Mouse (Mus musculus): Measurements from ENCODE around the gene Rxra. TPM values are rescaled to one million over a fixed set of nuclear protein-coding genes. Genes with fewer than 3 reads are reported as not detected.

Gene Rxra
- total RNA-seq, 2 experiments from 2014 or later, result 48.4 to 53.6 TPM

- intact Hi-C loops (cut with DNase I; ENCODE audit: low total_unique reads), result no loop called here
- DNase-seq, result no peak
These were observed 75.6 kb downstream of the Rxra start for GRCm38 (mm10) chr2:27751803-27752202.

GRCm38 (mm10) chr2:27754094-27754493, 77.9 kb downstream of the Rxra start:
- intact Hi-C loops (cut with DNase I; ENCODE audit: low total_unique reads), result no loop called here
- DNase-seq, result no peak

GRCm38 (mm10) chr2:27755986-27756641, 79.9 kb downstream of the Rxra start:
- DNase-seq, result no peak
- intact Hi-C loops (cut with DNase I; ENCODE audit: low total_unique reads), result no loop called here

GRCm38 (mm10) chr2:27758414-27759301, 82.4 kb downstream of the Rxra start:
- intact Hi-C loops (cut with DNase I; ENCODE audit: low total_unique reads), result no loop called here
- peak; percentile 93 for DNase-seq

GRCm38 (mm10) chr2:27759431-27759830, 83.2 kb downstream of the Rxra start:
- no peak for DNase-seq
- intact Hi-C loops (cut with DNase I; ENCODE audit: low total_unique reads), result no loop called here

GRCm38 (mm10) chr2:27761260-27761995, 85.2 kb downstream of the Rxra start:
- peak; percentile 23 for DNase-seq
- intact Hi-C loops (cut with DNase I; ENCODE audit: low total_unique reads), result no loop called here

GRCm38 (mm10) chr2:27761996-27762340, 85.7 kb downstream of the Rxra start:
- DNase-seq, result no peak
- intact Hi-C loops (cut with DNase I; ENCODE audit: low total_unique reads), result no loop called here

GRCm38 (mm10) chr2:27762509-27762908, 86.3 kb downstream of the Rxra start:
- DNase-seq, result no peak
- intact Hi-C loops (cut with DNase I; ENCODE audit: low total_unique reads), result no loop called here

GRCm38 (mm10) chr2:27762920-27763780, 86.9 kb downstream of the Rxra start:
- intact Hi-C loops (cut with DNase I; ENCODE audit: low total_unique reads), result no loop called here
- no peak for DNase-seq

GRCm38 (mm10) chr2:27764256-27764936, 88.2 kb downstream of the Rxra start:
- intact Hi-C loops (cut with DNase I; ENCODE audit: low total_unique reads), result loop anchor here (2.0 kb wide), 1 partner anchor 210 kb away; no protein-coding TSS in a partner anchor
- no peak for DNase-seq

GRCm38 (mm10) chr2:27764937-27765319, 88.7 kb downstream of the Rxra start:
- DNase-seq, result peak; percentile 84
- intact Hi-C loops (cut with DNase I; ENCODE audit: low total_unique reads), result loop anchor here (2.0 kb wide), 1 partner anchor 210 kb away; no protein-coding TSS in a partner anchor

- intact Hi-C loops (cut with DNase I; ENCODE audit: low total_unique reads), result no loop called here
- DNase-seq, result no peak
These were observed 91.5 kb downstream of the Rxra start for GRCm38 (mm10) chr2:27767773-27768172.

GRCm38 (mm10) chr2:27769701-27770100, 93.5 kb downstream of the Rxra start:
- no peak for DNase-seq
- intact Hi-C loops (cut with DNase I; ENCODE audit: low total_unique reads), result loop anchor here (5.0 kb wide), 2 partner anchors 118 to 203 kb away; partner anchors contain the start of gene Col5a1

- intact Hi-C loops (cut with DNase I; ENCODE audit: low total_unique reads), result loop anchor here (5.0 kb wide), 2 partner anchors 117 to 202 kb away; partner anchors contain the start of gene Col5a1
- peak; percentile 66 for DNase-seq
These were observed 94.0 kb downstream of the Rxra start for GRCm38 (mm10) chr2:27770205-27770604.

- intact Hi-C loops (cut with DNase I; ENCODE audit: low total_unique reads), result loop anchor here (5.0 kb wide), 2 partner anchors 115 to 200 kb away; partner anchors contain the start of gene Col5a1
- peak; percentile 90 for DNase-seq
These were observed 95.7 kb downstream of the Rxra start for GRCm38 (mm10) chr2:27771936-27772335.

- no peak for DNase-seq
- intact Hi-C loops (cut with DNase I; ENCODE audit: low total_unique reads), result loop anchor here (5.0 kb wide), 2 partner anchors 114 to 199 kb away; partner anchors contain the start of gene Col5a1
These were observed 96.7 kb downstream of the Rxra start for GRCm38 (mm10) chr2:27772841-27773388.

- intact Hi-C loops (cut with DNase I; ENCODE audit: low total_unique reads), result loop anchor here (5.0 kb wide), 2 partner anchors 113 to 198 kb away; partner anchors contain the start of gene Col5a1
- peak; percentile 87 for DNase-seq
These were observed 97.9 kb downstream of the Rxra start for GRCm38 (mm10) chr2:27773980-27774730.
